Mouse (Mus musculus): ENCODE data around the gene Ldhd.
A peak's percentile ranks its signal among the peaks of the same experiment; 100 is the strongest.

Ldhd gene

DNA sequence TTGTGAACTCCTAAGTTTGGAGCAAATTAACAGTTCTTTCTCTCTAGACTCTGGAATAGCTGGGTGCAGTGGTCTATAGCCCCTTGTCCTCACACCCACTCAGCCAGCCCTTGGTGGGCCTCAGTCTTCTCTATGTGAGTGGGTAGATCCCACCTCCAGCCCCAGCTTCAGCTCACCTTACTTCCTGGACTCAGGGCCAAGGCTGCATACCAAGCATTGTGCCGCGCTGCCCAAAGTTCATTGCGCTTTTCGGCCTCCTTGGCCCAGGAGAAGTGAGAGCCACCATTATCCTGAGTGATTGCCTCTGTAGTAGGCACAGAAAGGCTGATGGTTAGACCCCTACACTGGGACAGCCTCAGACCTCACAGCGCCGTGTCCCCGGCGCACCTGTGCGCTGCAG lies 2.3 kb downstream of the Ldhd start:
- no peak for DNase-seq (ENCODE audit: low spot score in 2 of 2)

DNA sequence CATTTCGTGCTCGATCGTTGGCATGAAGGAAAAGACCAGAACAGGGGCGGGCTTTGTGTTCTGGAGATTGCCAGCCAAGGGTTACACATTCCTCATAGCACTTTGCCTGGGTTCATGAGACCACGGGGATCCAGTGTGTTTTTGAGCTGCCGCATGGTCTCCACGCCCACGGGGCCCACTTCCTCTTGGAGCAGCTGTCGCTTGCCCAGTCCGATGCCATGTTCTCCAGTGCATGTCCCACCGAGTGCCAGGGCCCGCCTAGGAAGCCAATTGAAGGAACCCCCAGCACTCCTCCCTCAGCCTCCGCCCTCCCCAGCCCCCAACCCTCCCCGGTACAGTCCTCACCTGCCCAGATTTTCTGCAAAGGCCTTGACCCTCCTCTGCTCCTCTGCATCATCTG lies 3.2 kb downstream of the Ldhd start:
- no peak for DNase-seq (ENCODE audit: low spot score in 2 of 2)

DNA sequence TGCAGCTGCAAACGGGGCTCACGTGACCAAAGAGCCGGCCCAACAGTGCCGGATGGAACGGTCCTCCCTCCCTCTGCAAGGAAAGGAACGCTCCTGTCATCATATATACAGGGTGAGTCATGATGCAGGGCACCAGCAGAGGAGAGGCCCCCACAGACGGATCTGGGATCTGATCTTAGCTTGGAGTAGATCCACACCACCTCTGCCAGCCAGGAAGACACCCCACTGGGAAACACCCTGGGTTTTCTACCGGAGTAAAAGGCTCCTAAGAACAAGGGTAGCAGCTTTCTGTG lies 3.7 kb downstream of the Ldhd start:
- DNase-seq (ENCODE audit: low spot score in 2 of 2) = no peak

DNA sequence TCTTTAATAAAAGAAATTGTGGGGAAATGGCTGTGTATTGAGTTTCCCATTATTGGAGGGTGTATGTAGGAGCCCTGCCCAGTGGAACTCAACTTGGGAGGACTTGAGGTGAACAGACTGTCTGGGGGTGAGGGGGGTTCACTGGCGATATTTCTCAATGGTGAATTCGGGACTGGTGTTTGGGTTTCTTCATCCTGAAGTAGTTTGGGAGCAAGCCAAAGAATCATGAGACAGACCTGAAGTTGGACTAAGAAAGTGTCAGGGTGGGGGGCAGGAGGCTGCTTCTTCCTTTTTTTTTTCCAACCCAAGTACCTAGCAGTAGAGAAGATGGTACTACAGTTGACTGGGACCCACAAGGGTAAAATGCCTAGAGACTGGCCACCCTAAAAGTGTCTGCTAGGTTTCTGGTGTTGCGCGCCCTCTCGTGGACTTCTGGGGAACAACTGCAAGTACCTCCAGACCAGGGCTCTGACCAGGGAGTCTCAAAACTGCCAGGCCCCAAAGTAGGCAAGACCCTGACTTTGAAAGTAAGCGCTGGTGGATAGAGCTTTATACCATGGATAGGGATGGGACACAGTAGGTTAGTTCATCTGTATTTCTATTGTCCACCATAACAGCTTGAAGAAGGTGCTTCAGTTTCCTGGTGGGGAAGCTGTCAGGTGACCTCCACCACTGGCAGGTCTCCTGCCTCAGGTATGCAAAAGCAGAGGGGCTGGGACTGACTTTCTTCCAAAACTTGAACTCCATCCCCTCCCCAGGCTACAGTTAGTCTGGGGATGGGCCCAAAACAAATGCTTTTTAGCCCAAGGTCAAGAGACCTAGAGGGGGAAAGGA lies 4.3 kb downstream of the Ldhd start:
- peak; percentile 53 to 78 for DNase-seq (ENCODE audit: low spot score in 2 of 2)

GRCm38 (mm10) chr8:111624853-111625221 lies 5.3 kb downstream of the Ldhd start:
- DNase-seq (ENCODE audit: low spot score in 2 of 2) = no peak

DNA sequence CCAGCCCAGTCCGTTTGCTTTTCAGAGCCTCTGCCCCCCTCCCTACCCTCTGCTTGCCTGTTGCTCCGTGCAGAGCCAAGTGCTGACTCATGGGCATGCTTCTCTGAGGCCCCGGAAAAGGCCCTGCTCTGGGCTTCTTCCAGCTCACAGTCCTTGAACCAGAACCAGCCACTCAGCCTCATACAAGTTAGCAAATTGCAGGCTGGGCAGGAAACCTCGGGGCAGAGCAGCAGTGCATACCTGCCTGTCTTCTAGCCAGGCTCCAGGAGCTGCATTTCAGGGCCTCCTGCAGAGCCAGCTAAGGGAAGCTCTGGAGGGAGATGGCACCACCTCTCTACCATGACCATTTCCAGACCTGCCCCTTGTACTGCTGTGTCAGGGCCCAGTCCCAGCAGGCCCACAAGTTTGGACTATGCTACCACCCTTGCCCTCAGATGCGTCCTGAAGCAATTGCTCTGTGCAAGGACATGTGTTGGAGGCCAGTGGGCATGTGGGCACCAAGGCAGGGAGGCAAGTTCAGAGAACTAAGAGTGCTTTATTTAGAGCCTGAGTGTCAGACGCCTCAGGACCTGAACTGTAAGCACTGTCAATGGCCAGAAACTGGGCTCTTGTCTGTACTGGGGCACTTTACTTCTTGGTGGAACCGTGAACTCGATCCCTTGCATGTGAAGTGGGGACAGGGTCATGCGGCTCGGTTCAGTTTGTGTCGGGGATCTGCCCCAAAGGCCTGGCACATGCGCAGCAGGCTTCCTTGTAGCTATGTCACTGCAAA lies 5.9 kb downstream of the Ldhd start:
- DNase-seq (ENCODE audit: low spot score in 2 of 2) = peak in 1 of 2 experiments; percentile 57

- DNase-seq (ENCODE audit: low spot score in 2 of 2) = no peak
Measured at GRCm38 (mm10) chr8:111622553-111622952, 7.6 kb downstream of the Ldhd start.

GRCm38 (mm10) chr8:111622104-111622503 lies 8.1 kb downstream of the Ldhd start:
- DNase-seq (ENCODE audit: low spot score in 2 of 2) = no peak

- DNase-seq (ENCODE audit: low spot score in 2 of 2) = no peak
Measured at GRCm38 (mm10) chr8:111619936-111620335, 10.2 kb downstream of the Ldhd start.

DNA sequence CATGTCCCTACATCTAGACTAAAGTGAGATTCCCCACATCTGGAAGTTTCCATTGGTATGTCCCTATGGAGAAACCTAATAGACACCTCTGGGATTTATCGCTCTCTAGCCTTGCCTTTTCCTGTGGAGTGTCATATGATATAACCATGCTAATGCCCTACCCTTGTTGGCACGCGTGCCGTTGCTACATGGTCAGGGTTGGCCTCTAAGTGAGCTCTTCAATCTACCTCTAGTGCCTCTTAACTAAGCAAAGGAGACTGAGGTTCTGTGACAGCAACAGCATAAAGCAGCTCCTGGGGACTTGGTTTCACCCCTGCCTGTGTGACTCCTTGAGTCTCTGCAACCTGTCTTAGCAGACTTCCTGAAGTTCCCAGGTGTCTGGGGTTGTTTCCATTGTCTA lies 11.9 kb downstream of the Ldhd start:
- no peak for DNase-seq (ENCODE audit: low spot score in 2 of 2)

DNA sequence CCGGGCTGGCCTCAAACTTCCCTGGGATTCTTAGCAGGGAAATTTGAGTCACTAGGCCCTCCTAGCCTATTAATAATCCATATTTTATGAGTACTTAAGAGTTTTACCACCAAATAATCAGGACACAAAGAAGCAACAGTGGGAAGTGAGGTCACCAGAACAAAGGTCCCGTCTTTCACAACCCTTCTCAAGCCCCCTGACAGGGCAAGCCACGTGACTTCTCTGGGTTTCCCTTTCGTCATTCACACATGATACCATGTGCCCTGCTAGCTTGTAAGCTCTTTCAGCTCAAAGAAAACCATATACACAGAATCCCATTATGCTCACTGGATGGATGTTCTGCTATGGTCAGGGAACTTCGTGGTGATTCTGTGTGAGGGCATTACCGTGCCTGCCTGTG lies 12.4 kb downstream of the Ldhd start:
- DNase-seq (ENCODE audit: low spot score in 2 of 2) = no peak

DNA sequence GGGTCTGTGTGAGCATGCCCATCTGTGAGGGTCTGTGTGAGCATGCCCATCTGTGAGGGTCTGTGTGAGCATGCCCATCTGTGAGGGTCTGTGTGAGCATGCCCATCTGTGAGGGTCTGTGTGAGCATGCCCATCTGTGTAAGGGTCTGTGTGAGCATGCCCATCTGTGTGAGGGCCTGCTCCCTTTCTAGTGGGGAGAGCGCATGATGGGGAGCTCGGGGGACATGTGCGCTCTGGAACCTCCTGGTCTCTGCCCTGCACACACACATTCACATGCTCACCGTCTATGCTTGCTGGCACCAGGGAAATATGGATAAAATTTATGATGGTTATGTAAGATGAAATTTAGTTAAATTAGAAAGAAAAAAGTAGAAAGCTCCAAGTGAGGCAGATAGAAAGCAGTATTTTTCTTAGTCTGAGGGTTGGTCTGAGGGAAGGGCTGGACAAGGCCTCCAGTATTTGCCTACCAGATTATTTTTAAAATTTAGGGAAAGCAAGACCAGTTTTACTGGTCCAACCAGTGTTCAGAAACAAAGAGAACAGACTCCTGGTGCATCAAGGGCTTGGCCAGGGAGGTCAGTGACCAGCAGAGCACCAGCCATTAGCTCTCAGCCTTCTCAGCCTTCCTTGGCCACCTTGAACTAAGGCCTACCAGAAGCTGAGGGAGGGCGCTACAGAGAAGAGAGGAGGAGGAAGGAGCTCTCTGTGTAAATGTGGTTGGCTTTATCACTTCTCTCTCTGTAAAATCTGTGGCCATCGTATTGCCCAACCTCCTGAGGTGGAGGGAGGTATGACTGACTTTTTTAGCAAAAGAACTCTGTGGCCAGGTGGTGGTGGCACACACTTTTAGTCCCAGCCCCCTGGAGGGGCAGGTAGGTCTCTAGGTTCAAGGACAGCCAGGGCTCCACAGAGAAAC lies 15.1 kb downstream of the Ldhd start:
- DNase-seq (ENCODE audit: low spot score in 2 of 2) = no peak

DNA sequence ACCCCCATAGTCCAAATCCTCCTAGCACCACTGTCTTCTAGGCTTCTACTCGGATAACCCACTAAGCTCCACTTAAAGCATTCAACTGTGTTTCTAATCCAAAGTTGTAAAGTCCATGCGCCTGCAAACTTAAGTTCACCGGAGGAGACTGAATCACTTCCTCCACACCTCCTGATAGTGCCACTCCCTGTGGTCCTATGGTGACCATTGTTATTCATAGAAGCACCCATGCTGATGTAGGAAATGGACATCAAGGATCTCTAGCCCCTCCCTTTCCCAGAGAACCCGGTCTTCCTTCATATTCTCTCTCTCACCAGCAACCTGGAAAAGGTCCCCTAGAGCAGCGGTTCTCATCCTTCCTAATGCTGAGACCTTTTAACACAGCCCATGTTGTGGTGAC lies 17.0 kb downstream of the Ldhd start:
- no peak for DNase-seq (ENCODE audit: low spot score in 2 of 2)

- DNase-seq (ENCODE audit: low spot score in 2 of 2) = no peak
Measured at GRCm38 (mm10) chr8:111607414-111607813, 22.8 kb downstream of the Ldhd start.

- DNase-seq (ENCODE audit: low spot score in 2 of 2) = no peak
Measured at GRCm38 (mm10) chr8:111606961-111607360, 23.2 kb downstream of the Ldhd start.

- no peak for DNase-seq (ENCODE audit: low spot score in 2 of 2)
Measured at GRCm38 (mm10) chr8:111604986-111605385, 25.2 kb downstream of the Ldhd start.

DNA sequence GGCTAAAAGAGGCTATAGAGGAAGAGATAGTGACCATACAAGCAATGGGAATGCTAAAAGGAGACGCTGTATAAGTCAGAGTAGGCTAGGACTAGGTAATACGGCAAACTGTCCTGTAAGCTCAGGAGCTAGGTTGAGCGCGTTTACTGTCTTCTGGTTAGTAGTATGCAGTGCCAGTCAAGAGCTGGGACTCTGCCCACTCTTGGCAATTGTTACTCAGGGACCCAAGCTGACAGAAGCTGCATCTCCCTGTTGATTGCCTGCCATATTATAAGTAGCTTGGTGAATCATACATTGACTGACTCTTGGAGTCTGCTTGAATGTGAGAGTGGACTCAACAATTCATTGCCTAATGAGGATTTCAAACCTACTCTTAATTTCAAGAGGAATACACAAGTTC lies 28.1 kb downstream of the Ldhd start:
- DNase-seq (ENCODE audit: low spot score in 2 of 2) = no peak

GRCm38 (mm10) chr8:111599707-111600444 lies 30.3 kb downstream of the Ldhd start:
- no peak for DNase-seq (ENCODE audit: low spot score in 2 of 2)

DNA sequence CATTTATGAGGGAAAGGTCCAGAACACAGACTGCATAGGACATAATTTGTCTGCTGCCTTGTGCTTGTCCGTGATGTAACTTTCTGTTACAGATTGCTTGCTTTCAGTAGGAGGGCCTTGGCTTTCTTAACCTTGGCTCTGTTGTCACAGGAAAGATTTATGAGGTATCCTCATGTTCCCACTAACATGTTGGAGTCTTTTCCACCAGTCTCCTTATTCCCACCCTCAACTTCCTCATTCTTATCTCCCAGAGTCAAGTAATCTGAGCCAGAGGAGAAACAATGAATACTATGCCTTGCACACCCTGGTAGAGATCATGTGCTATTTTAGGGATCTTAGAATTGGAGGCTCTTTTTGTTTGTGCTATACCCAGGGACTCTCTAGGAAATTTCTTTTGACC lies 32.9 kb downstream of the Ldhd start:
- no peak for DNase-seq (ENCODE audit: low spot score in 2 of 2)

DNA sequence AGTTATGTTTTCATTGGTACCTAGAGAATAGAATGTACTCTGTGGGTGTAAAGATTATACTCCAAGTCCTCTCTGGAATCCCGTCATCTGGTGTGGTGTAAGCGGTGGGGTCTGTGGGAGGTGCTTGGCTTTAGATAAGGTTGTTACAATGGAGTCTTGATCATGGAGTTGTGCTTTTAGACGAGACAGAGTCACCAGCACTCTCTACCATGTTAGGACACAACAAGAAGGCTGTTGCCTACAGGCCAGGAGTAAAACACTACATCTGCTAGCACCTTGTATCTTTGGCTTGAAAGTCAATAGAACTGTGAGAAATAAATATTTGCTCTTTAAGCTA lies 33.7 kb downstream of the Ldhd start:
- DNase-seq (ENCODE audit: low spot score in 2 of 2) = no peak

- DNase-seq (ENCODE audit: low spot score in 2 of 2) = no peak
Measured at GRCm38 (mm10) chr8:111595712-111596484, 34.3 kb downstream of the Ldhd start.

Data from urinary bladder, postnatal 4 days (tissue).